Mouse (Mus musculus): ENCODE results near the gene Fam172a. TPM values are rescaled to one million over a fixed set of nuclear protein-coding genes. Genes with fewer than 3 reads are reported as not detected.

Gene Fam172a
- polyA plus RNA-seq, 1 experiment from 2014 or later: 37.1 TPM

GRCm38 (mm10) chr13:78181071-78181929 lies 479.5 kb downstream of the Fam172a start:
- peak overlapping the region; percentile 45 for H3K4me2 ChIP-seq (replicated peaks)
- WGBS: under 1% methylated on average over 44 of the region's 44 CpGs
- H3K9me3 ChIP-seq (replicated peaks): no peaks in the 10 kb centered on the region
- H3K36me3 ChIP-seq: no peaks in the 10 kb centered on the region
- ATAC-seq (ENCODE audit: insufficient number of reproducible peaks, low FRiP score, low TSS enrichment, low read depth): no peak
- H3K4me3 ChIP-seq (replicated peaks): peak overlapping the region; percentile 29
- H3K9ac ChIP-seq: no peak overlapping the region
- H3K4me1 ChIP-seq: peaks cover 24% of the 10 kb centered on the region
- H3K27ac ChIP-seq (replicated peaks): no peak overlapping the region
- peaks cover 91% of the 10 kb centered on the region for H3K27me3 ChIP-seq

GRCm38 (mm10) chr13:78181930-78182558 lies 480.2 kb downstream of the Fam172a start:
- no peaks in the 10 kb centered on the region for H3K36me3 ChIP-seq
- H3K9ac ChIP-seq: no peak overlapping the region
- no peaks in the 10 kb centered on the region for H3K9me3 ChIP-seq (replicated peaks)
- no peak overlapping the region; the same call in 1 of the 2 replicates for H3K27ac ChIP-seq (replicated peaks)
- peak overlapping the region; percentile 29 for H3K4me3 ChIP-seq (replicated peaks)
- WGBS: 2% methylated on average over 14 of the region's 14 CpGs
- peak overlapping the region; percentile 45 for H3K4me2 ChIP-seq (replicated peaks)
- peaks cover 91% of the 10 kb centered on the region for H3K27me3 ChIP-seq
- no peak for ATAC-seq (ENCODE audit: insufficient number of reproducible peaks, low FRiP score, low TSS enrichment, low read depth)
- peaks cover 24% of the 10 kb centered on the region for H3K4me1 ChIP-seq

GRCm38 (mm10) chr13:78183004-78183403 lies 481.2 kb downstream of the Fam172a start:
- H3K36me3 ChIP-seq: no peaks in the 10 kb centered on the region
- no peak for ATAC-seq (ENCODE audit: insufficient number of reproducible peaks, low FRiP score, low TSS enrichment, low read depth)
- peaks cover 92% of the 10 kb centered on the region for H3K27me3 ChIP-seq
- H3K4me3 ChIP-seq (replicated peaks): no peak overlapping the region; the same call in 1 of the 2 replicates
- H3K4me2 ChIP-seq (replicated peaks): no peak overlapping the region
- H3K9ac ChIP-seq: no peak overlapping the region
- no peaks in the 10 kb centered on the region for H3K9me3 ChIP-seq (replicated peaks)
- peaks cover 24% of the 10 kb centered on the region for H3K4me1 ChIP-seq
- 11% methylated on average over 5 of the region's 5 CpGs for WGBS
- no peak overlapping the region for H3K27ac ChIP-seq (replicated peaks)

- Histone ChIP-seq H3K4me1 (peaks cover 24% of the 10 kb centered on the region), H3K9me3 (replicated peaks) (no peaks in the 10 kb centered on the region), H3K36me3 (no peaks in the 10 kb centered on the region), H3K4me2 (replicated peaks) (no peak overlapping the region), H3K27ac (replicated peaks) (no peak overlapping the region), H3K4me3 (replicated peaks) (no peak overlapping the region), H3K27me3 (peaks cover 91% of the 10 kb centered on the region), H3K9ac (no peak overlapping the region)
- 24% methylated on average over 5 of the region's 5 CpGs for WGBS
- no peak for ATAC-seq (ENCODE audit: insufficient number of reproducible peaks, low FRiP score, low TSS enrichment, low read depth)
Observed at GRCm38 (mm10) chr13:78183986-78184385, 482.2 kb downstream of the Fam172a start.

- Histone ChIP-seq H3K4me1 (peaks cover 16% of the 10 kb centered on the region), H3K9me3 (replicated peaks) (no peaks in the 10 kb centered on the region), H3K27ac (replicated peaks) (no peak overlapping the region), H3K27me3 (peaks cover 88% of the 10 kb centered on the region), H3K4me3 (replicated peaks) (no peak overlapping the region), H3K9ac (no peak overlapping the region), H3K36me3 (no peaks in the 10 kb centered on the region), H3K4me2 (replicated peaks) (0 out of 2 replicates have a peak overlapping the region, but pooled peaks have one; percentile 2)
- 11% methylated on average over 14 of the region's 14 CpGs for WGBS
- no peak for ATAC-seq (ENCODE audit: insufficient number of reproducible peaks, low FRiP score, low TSS enrichment, low read depth)
Observed at GRCm38 (mm10) chr13:78184786-78185466, 483.1 kb downstream of the Fam172a start.

- H3K27me3 ChIP-seq: peaks cover 87% of the 10 kb centered on the region
- H3K27ac ChIP-seq (replicated peaks): no peak overlapping the region
- H3K4me2 ChIP-seq (replicated peaks): no peak overlapping the region
- ATAC-seq (ENCODE audit: insufficient number of reproducible peaks, low FRiP score, low TSS enrichment, low read depth): no peak
- H3K4me1 ChIP-seq: peaks cover 10% of the 10 kb centered on the region; the same call in 1 of the 2 replicates
- no peaks in the 10 kb centered on the region for H3K9me3 ChIP-seq (replicated peaks)
- no peak overlapping the region for H3K9ac ChIP-seq
- H3K4me3 ChIP-seq (replicated peaks): no peak overlapping the region
- no peaks in the 10 kb centered on the region for H3K36me3 ChIP-seq
- 30% methylated on average over 12 of the region's 12 CpGs for WGBS
Observed at GRCm38 (mm10) chr13:78186340-78186946, 484.6 kb downstream of the Fam172a start.

GRCm38 (mm10) chr13:78187833-78188232 lies 486.0 kb downstream of the Fam172a start:
- no peaks in the 10 kb centered on the region for H3K4me1 ChIP-seq
- no peak overlapping the region for H3K4me2 ChIP-seq (replicated peaks)
- no peaks in the 10 kb centered on the region for H3K36me3 ChIP-seq
- H3K27me3 ChIP-seq: peaks cover 84% of the 10 kb centered on the region
- no peak overlapping the region for H3K4me3 ChIP-seq (replicated peaks)
- no peak overlapping the region for H3K27ac ChIP-seq (replicated peaks)
- no peaks in the 10 kb centered on the region for H3K9me3 ChIP-seq (replicated peaks)
- no peak for ATAC-seq (ENCODE audit: insufficient number of reproducible peaks, low FRiP score, low TSS enrichment, low read depth)
- no peak overlapping the region for H3K9ac ChIP-seq
- WGBS: 55% methylated on average over 5 of the region's 5 CpGs

GRCm38 (mm10) chr13:78189586-78189985 lies 487.8 kb downstream of the Fam172a start:
- Histone ChIP-seq H3K4me1 (0 out of 2 replicates have a peak, but pooled peaks cover under 1% of the 10 kb centered on the region), H3K4me3 (replicated peaks) (no peak overlapping the region), H3K9ac (no peak overlapping the region), H3K27me3 (peaks cover 85% of the 10 kb centered on the region), H3K36me3 (no peaks in the 10 kb centered on the region), H3K4me2 (replicated peaks) (no peak overlapping the region), H3K27ac (replicated peaks) (no peak overlapping the region), H3K9me3 (replicated peaks) (no peaks in the 10 kb centered on the region)
- WGBS: 59% methylated on average over 10 of the region's 10 CpGs
- no peak for ATAC-seq (ENCODE audit: insufficient number of reproducible peaks, low FRiP score, low TSS enrichment, low read depth)

GRCm38 (mm10) chr13:78193211-78193610 lies 491.4 kb downstream of the Fam172a start:
- WGBS: 66% methylated on average over 4 of the region's 4 CpGs
- no peak overlapping the region for H3K9ac ChIP-seq
- peak overlapping the region; percentile 24; the same call in 1 of the 2 replicates for H3K4me2 ChIP-seq (replicated peaks)
- H3K4me1 ChIP-seq: peaks cover 20% of the 10 kb centered on the region
- H3K4me3 ChIP-seq (replicated peaks): 0 out of 2 replicates have a peak overlapping the region, but pooled peaks have one; percentile 41
- ATAC-seq (ENCODE audit: insufficient number of reproducible peaks, low FRiP score, low TSS enrichment, low read depth): no peak
- 0 out of 2 replicates have a peak overlapping the region, but pooled peaks have one; percentile 48 for H3K27ac ChIP-seq (replicated peaks)
- H3K36me3 ChIP-seq: no peaks in the 10 kb centered on the region
- H3K27me3 ChIP-seq: peaks cover 67% of the 10 kb centered on the region
- H3K9me3 ChIP-seq (replicated peaks): no peaks in the 10 kb centered on the region

GRCm38 (mm10) chr13:78194135-78194849 lies 492.5 kb downstream of the Fam172a start:
- peak overlapping the region; percentile 26; the same call in 1 of the 2 replicates for H3K9ac ChIP-seq
- 21% methylated on average over 26 of the region's 26 CpGs for WGBS
- no peaks in the 10 kb centered on the region for H3K36me3 ChIP-seq
- peaks cover 22% of the 10 kb centered on the region for H3K4me1 ChIP-seq
- peak overlapping the region; percentile 54 for H3K4me2 ChIP-seq (replicated peaks)
- ATAC-seq (ENCODE audit: insufficient number of reproducible peaks, low FRiP score, low TSS enrichment, low read depth): no peak
- H3K27me3 ChIP-seq: peaks cover 62% of the 10 kb centered on the region
- peak overlapping the region; percentile 41 for H3K4me3 ChIP-seq (replicated peaks)
- no peak overlapping the region for H3K27ac ChIP-seq (replicated peaks)
- H3K9me3 ChIP-seq (replicated peaks): no peaks in the 10 kb centered on the region
